Mouse (Mus musculus) kidney, adult 11 months (tissue): ENCODE measurements at regions not wholly inside any gene's neighbourhood (a gene's known extent, or its start where the extent isn't known, plus 50 kb on each side); places are given as distances from the start of the nearest gene placed in this dataset.
"Not testable (repeated sequence)": the region's sequence is repeated elsewhere in the genome, so short reads cannot be mapped to it uniquely, and the experiment has no call there.

Experiments used
- DNase-seq: peaks from one replicate; pipeline ENCODE4 v3.0.0; 2022

DNA sequence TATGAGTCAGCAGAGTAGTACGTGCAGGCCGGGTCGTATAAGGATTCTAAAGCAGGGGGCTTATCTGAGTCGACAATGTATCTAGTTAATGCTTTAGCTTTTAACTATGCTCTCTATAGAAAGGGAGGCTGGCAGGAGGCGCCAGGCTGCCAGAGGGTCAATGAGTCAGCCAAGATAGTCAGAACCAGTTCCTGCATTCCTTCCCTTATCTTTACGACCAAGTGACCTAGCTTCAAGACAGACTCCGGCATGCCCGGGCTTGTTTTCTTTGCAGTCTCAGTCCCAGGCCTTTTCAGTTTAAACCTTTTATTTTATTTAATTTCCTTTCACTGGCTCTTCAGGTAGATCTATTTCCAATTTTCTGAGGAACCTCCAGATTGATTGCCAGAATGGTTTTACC lies 374.0 kb upstream of the Nrxn1 start:
- DNase-seq = no peak

DNA sequence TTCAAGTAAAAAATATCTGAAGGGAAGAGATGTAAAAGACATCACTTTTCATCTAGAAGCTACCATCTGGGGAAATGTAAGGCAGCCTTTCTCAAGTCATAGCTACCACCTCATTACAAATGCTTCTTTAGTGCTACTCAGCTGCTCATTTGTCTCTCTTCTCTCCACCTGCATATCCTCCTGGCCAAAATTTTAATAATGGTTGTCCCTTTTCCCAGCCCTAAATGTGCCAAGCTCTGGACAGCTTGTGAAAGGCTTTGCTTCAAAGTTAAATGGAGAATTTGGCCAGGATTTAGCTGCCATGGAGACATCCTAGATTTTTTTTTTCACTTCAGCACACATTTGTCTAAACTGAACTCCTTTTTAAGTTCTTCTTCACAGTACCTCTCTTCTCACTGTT lies 358.8 kb upstream of the Nrxn1 start:
- DNase-seq = no peak

DNA sequence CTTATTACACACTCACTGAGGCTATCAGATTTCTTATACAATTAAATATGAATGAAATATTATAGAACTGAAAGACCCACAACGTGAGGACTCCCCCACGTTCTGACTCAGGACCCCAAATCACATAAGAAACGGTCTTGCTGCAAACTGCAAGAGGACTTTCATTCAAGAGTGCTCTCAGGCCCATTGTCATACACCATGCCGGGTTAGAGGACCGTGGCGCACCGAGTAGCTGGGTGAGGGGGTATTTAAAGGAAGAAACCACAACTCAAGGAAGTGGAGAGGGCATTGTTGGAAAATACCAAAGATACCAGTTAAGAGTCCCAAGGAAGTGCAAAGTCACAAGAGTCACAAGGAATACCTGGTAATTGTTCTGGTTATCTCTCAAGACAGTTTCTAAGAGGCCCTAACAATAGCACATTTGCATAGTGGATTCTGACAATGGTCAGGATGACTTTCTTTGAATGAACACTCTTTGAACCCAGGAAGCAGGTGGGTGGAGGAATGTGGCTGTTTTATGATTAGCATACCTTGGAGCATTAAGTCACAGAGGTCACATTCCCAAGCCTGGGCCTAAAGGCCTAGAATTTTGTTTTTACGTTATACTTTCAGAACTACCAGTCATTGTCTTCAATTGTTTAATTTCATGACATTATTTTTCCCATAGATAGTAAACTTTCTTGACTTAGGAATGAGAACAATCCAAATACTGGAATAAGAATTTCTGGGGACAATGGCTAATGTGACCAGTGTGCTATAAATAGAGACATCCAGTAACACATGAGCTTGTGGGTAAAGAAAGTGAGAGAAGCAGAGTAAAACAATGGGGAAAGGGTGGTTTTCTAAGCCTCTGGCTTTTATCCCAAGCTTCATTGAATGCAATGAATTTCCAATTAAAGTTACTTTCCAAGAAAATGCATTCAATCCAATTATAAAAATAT lies 339.2 kb upstream of the Nrxn1 start:
- DNase-seq = not testable (repeated sequence)

DNA sequence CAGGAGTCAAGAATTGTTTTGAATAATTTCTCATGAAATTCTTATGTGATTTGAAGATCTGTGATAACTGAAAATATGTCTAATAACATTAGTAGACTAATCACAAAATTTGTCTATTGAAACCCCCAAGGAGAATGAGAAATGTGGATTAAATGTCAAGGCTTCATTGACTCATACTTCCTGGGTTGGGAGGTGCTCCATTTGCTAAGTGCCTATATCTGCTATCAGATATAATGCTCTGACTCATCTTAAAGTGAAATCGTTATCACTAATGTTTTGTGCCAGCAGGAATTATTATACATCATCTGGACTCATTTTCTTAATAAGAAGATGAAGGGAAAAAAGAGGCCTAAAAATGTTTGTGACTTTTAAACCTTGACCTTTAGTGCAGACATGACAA lies 337.5 kb upstream of the Nrxn1 start:
- DNase-seq = no peak

DNA sequence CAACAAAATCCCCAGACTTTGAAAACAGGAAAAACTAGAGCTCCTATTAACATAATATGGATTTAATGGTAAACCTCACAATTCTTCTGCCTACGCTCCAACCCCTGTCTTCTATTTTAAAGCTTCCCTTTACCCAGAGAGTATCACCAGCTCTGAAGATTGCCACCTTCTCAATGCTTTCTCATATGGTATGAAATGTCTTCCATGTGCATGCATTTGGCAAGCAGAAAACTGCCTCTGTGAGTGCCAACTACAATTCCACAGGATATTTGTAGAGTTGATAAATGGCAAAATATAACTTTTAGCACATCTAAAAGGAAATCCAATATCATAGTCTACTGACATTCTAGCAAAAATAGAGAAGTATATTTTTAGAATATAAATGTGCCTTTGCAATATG lies 332.2 kb upstream of the Nrxn1 start:
- no peak for DNase-seq

DNA sequence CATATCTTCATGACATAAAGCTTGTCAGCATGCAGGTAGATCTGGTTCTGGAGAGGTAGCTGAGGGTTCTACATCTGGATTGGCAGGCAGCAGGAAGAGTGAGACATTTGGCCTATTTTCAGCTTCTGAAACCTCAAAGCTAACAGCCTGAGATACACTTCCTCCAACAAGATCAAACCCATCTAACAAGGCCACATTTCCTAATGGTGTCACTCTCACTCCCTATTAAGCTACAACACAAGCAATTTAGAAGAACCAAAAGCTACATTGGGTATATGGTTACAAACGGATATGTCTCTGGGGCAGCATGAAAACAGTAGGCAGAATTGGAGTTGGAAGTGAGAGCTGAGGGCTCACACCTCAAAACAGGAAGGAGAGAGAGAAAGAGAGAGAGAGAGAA lies 325.7 kb upstream of the Nrxn1 start:
- DNase-seq = no peak

DNA sequence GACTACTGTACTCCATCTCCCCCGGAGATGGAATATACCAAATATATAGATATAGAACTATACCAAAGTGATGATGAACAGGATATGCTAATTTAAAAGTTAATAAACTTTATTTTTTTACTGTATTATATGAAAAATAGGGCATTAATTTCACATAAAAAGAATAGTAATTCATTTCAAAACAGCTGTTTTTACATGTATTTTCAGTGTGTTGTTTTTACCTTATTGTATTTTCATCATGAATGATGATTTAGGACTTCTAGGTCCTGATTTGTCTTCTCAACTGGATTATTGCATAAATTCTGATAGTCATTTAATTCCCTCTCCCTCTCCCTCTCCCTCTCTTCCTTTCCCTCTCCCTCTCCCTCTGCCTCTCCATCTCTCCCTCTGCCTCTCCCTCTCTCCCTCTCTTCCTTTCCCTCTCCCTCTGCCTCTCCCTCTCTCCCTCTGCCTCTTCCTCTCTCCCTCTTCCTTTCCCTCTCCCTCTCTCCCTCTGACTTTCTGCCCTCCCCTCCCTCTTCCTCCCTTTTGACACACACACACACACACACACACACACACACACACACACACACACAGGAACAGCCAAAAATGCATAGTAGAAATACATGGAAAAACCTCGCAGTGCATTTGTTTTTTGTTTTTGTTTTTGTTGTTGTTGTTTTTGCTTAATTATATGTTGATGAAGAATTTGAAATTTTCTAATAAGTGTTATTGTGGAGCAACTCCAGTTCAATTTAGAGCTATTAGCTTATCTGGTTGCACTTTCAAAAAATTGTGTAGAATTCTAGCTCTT lies 298.3 kb upstream of the Nrxn1 start:
- DNase-seq = no peak

DNA sequence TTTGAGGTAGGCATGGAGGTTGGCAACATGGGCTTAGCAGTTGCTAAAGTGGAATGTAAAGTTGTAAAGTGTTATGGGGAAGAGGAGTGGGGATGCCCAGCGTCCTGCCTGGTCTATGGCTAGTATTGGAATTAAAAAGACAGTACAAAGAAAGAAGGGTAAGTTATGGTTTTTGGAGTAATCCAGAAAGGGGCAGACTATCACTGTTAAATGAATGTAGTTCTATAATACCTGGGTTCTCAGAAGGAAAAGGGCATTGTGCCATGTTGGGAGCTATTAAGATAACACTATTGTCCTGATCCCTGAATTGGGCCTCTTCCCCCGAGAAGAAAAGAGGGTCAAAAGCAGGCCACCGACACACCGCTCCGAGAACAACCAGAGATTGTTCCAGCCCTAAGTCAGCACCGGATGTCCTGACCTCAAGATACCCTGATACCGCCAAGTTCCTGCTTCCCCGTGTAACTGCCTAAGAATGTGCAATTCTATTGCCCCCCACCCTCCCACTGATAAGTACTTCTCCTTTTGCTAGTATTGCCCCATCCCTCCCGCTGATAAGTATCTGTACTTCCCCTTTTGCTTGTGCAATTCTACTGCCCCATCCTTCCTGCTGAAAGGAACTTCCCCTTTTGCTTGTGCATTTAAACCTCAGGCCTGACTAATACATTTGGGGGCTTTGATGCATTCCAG lies 297.2 kb upstream of the Nrxn1 start:
- peak; percentile 2 for DNase-seq

DNA sequence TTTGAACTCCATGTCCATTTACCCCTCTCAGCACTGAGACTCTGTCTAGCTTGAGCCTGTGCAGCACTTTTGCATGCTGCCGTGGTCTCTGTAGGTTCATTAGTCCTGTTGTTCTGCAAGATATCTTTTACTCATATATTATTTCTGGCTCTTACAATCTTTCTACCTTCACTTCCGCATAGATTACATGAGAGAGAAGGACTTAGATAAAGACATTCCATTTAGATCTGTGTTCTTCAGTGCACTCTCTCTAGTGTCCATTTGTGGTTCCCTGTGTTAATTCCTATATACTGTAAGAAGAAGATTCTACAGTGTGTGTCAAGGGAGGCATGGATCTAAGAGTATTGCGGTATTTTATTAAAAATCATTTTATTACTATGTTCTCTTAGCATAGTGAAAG lies 295.6 kb upstream of the Nrxn1 start:
- no peak for DNase-seq

DNA sequence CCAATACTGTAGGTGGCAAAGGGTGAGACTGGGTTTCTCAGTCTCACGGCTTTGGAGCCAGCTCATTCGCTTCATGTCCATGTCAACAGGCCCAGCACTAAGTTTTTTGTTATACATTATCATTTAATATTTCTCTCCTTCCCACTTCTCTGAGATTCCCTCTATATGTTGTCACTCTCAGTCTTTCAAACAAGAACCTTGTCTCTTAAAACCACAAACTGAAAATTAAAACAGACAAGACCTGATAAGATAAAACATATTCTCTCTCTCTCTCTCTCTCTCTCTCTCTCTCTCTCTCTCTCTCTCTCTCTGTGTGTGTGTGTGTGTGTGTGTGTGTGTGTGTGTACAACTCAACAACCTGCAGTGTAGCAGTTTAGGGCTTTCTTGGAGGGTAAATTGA lies 295.2 kb upstream of the Nrxn1 start:
- no peak for DNase-seq

DNA sequence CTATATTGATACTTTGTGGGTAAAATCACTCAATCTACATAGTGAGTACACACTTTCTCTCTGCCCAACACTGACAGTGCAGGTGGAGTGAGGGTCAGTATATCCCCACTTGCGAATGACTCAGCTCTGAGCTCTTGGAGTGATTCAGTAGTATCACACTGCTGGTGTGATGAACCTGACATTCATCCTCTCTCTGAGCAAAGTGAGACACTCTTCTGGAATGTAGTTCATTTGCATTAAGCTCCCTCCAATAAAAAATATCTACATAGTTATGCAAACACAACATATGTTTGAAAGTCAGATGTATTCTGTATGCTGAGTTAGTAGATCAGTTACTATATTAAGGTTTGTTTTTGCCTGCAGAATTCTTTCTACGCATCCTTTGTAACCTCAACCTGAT lies 293.1 kb upstream of the Nrxn1 start:
- DNase-seq = no peak

DNA sequence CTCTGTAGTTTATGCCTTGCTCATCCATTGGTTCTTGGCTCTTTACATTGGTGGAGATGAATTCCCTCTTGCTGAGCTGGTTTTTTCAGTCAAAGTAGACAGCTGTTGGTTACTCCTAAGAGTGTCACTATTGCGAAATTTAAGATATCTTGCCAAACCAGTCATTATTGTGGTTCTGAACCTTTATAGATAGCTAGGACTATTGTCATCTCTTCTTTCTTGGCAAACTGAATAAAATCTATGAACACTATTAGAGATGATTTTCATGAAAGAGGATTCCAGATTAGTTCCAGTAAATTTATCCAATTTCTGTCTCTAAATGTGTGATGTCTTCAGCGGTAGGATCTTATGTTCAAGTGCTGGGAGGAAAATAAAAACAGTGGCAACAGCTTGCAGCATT lies 275.3 kb upstream of the Nrxn1 start:
- DNase-seq = no peak

DNA sequence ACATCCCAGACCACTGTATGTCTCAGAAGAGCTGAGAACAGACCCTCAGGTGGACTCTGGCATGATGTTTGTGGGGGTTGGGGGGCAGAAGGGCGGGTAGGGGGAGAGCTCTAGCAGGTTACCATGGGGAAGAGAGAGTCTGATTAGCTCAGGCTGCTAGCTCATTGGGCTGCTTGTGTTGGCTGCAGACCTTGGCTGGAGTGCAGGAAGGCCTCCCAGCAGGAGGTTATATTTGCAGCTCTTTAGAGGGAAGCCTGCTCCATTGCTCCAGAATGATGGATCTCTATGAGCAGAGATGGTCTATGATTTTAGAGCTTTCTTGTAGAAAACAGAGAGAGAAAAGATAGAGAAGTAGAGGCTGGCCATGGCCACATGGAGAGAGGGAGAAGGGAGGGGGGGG lies 268.4 kb upstream of the Nrxn1 start:
- no peak for DNase-seq

DNA sequence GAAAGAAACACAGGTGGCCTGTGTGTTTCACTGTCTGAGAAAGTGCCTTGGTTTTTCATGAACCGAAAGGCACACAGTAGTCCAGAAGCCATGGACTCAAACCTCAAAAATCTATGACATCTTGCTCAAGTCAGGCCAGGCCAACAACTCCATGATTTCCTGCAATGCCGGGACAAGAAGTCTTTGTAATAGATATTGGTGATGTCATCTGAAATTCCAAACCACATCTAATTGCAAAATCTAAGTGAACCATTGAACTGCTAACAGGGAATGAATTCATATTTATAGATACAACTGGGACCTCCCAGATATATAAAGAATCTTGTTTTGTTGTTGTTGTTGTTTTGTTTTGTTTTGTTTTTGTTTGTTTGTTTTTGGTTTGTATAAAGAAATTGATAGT lies 259.2 kb upstream of the Nrxn1 start:
- DNase-seq = no peak

DNA sequence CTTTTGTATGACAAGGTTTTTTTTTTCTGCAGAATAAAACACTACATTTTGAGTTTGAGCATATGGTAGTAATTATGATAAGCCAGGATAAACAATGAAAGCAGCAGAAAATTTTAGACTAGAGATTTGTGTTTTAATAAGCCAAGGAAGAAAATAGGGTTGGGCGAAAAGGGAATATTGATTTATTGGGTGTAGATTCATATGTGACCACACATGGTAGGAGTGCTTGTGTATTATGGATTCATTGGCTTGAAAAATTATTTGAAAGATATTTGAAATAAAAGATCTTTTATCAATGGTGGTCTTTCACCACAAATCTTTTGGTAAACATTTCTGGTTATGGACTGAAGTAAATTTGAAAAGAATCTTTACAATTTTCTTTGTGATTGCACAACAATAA lies 244.0 kb upstream of the Nrxn1 start:
- no peak for DNase-seq

DNA sequence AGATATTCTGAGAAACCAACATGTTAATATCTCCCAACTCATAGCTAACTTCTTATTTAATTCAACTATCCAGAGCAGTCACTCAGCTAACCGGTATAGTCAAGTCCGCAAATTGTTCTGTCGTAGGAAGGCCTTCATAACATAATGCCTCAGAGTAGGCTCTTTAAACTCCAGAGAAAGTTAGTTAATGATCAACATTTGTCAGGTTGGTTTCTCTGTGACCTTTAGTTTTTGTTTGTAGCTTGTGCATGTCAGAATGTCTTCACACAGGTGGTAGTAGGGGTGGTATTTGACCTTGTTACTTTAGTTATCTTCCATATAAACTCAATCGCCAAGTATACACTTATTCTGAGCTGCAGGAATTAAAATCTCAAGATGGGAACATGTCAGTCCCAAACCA lies 240.9 kb upstream of the Nrxn1 start:
- no peak for DNase-seq

DNA sequence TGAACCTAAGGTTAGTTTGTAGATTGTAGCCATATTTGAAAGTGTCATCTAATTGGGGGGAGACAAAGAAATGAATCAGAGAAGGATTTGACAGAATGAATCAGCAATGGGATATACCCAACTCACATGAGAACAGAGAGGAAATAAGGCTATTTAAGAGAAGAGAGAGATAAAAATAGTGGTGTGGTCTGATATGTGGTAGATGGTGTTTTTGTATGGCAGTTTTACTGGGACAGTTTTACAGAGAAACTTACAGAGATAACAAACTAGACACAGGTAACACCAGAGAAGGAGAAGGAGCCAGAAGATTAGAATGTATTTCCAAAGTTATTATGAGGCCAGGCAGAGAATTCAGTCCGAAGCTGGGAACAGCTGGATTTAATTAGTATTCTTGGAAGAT lies 240.3 kb upstream of the Nrxn1 start:
- no peak for DNase-seq

DNA sequence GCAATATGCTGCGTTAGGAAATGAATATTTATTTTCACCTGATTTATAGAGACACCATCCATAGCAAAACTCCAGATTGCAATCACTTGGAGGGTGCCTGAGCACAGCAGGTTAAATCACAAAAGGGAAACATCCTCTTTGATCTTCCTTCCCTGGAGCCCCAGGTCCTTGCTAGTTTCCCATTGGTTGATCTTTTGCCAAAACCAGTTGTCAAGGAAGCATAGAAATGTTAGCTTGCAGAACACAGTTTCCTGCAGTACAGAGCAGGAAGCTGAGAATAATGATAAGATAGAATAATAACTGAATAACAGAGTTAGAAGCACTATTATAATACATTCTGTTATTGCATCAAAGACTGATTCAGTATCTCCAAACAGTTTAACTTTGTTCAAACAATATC lies 231.5 kb upstream of the Nrxn1 start:
- no peak for DNase-seq

DNA sequence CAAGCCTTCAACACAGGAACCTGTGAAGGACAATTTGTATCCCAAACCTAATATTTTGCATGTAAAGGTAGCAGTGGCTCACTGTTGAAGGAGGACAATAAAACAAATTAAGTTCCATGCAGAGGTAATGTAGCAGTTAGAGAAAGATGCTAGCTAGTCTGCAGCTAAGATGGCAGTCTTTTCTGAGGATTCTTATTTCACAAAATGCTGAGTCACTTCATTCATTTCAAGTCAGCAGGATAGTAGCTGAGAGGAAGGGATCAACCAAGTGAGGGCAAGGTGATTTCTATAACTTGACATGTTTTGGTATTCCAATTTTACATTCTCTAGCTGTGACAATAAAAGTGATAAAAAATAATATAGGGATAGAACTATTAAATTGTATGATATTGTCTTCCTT lies 194.0 kb upstream of the Nrxn1 start:
- DNase-seq = no peak

DNA sequence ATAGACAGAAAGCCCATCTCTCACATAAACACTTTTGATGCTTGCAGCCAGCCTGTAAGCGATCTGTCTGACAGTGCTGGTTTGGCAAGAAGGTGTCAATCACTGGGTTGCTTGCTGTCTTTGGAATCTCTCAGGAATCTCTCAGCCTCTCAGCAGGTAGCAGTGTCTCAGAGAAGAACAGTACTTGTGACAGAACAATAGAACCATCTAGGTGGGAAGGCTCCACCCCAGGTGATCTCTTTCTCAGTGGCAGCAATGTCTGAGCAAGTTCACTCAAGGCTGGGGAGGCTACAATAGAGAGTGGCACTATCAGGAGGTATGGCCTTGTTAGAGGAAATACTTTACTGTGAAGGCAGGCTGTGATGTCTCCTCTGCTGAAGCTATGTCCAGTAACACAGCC lies 181.5 kb upstream of the Nrxn1 start:
- DNase-seq = no peak

DNA sequence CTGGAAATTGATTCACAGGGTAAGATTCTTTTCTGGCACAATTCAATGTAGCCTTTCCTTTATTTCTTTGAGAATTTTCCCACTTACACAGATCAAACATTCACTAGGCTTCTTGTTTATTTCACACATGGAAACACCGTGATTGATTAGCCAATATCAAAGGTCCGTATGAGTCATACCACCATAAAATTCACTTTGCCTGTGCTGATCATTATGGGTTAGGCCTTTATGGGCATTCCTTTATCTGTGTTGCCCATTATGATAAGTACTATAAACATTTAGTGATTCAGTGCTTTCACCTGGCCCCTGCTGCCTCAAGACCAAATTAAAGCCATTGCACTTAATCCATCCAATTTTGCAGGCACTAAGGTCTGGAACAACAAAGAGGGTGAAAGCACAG lies 145.8 kb upstream of the Nrxn1 start:
- DNase-seq = no peak

DNA sequence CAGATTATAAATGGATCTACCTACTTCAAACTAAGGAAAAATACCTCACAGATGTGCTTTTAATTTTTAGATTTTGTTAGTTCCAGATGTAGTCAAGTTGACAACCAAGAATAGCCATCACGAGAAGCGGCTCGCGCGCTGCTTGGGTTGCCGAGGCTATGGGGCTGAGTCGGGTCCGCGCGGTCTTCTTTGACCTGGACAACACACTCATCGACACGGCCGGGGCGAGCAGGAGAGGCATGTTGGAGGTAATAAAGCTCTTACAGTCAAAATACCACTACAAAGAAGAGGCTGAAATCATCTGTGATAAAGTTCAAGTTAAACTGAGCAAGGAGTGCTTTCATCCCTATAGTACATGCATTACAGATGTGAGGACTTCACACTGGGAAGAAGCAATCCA lies 143.8 kb upstream of the Nrxn1 start:
- not testable (repeated sequence) for DNase-seq

DNA sequence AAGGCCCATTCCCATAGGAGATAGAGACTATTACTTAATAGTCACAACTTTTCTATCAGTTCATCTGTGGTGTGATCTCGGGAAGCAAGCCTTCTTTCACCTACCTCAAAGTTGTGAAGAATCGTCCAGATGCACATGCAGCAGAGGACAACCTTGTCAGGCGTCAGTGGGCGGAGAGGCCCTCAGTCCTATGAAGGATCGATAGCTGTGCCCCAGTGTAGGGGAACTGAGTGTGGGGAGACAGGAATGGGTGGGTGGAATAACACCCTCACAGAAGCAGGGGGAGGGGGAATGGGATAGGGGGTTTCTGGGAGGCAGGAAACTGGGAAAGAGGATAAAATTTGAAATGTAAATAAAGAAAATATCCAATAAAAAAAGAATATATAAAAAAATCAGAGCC lies 133.5 kb upstream of the Nrxn1 start:
- no peak for DNase-seq

DNA sequence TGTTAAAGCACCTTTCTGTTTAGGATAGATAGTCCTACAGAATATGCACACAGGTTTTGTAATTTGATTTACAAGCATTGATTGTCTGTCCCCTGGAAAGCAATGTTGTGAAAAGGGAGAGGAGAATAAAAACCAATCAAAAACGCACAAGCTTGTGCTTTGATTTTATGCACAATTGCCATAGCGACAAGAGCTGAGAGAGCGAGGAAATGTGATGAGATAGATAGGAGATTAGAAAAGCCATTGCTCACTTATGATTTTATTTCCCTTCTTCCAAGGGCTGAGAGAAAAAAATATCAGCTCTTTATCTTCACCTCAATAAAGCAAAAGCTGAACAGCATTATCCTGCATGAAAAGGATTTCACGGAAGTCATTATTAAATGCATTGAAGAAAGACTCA lies 133.0 kb upstream of the Nrxn1 start:
- no peak for DNase-seq
